Mouse (Mus musculus): Measurements from ENCODE around the gene Gab1.

Gab1 gene

GRCm38 (mm10) chr8:80818978-80819377, 61.3 kb downstream of the Gab1 start:
- Histone ChIP-seq H3K27me3 (ENCODE audit: insufficient read depth, low read length) (no peaks in the 10 kb centered on the region), H3K4me1 (replicated peaks; ENCODE audit: low read depth, low read length) (peaks cover 65% of the 10 kb centered on the region), H3K9me3 (ENCODE audit: low read length) (no peaks in the 10 kb centered on the region), H3K36me3 (ENCODE audit: insufficient read depth, low read length) (peaks cover 94% of the 10 kb centered on the region), H3K4me3 (replicated peaks; ENCODE audit: low read length) (no peak overlapping the region)
- TF ChIP-seq NANOG (IDR thresholded peaks at IDR 0.05; ENCODE audit: borderline replicate concordance, low read length) (no peak), CTCF (conservative IDR thresholded peaks at IDR 0.05; ENCODE audit: low read length) (no peak), POU5F1 (IDR thresholded peaks at IDR 0.05; ENCODE audit: borderline replicate concordance, low read length) (no peak)

DNA sequence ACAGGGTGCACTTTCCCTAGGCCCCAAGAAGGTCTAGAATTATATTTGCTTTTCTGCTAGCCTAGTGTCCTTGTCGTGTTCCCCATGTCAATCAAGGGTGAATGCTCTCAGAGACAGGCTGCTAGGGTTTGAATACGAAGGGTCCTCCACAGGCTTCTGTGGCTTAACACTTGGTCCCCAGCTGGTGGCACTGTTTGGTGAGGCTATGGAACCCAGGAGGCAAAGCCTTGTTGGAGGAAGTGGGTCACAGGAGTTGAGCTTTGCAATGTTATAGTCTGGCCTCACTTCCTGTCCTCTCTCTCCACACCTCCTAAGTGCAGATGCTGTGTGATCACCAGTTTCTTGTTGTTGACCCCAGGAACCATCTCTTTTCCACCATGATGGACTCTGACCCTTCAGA, 63.3 kb downstream of the Gab1 start:
- H3K4me1 ChIP-seq (replicated peaks; ENCODE audit: low read depth, low read length): peaks cover 66% of the 10 kb centered on the region
- peak; percentile 6; the same call in 1 of the 2 replicates for TF ChIP-seq CTCF (conservative IDR thresholded peaks at IDR 0.05; ENCODE audit: low read length)
- no peak for TF ChIP-seq NANOG (IDR thresholded peaks at IDR 0.05; ENCODE audit: borderline replicate concordance, low read length)
- TF ChIP-seq POU5F1 (IDR thresholded peaks at IDR 0.05; ENCODE audit: borderline replicate concordance, low read length): no peak
- H3K27me3 ChIP-seq (ENCODE audit: insufficient read depth, low read length): no peaks in the 10 kb centered on the region
- no peak overlapping the region for H3K4me3 ChIP-seq (replicated peaks; ENCODE audit: low read length)
- H3K36me3 ChIP-seq (ENCODE audit: insufficient read depth, low read length): peaks cover 91% of the 10 kb centered on the region
- no peaks in the 10 kb centered on the region for H3K9me3 ChIP-seq (ENCODE audit: low read length)

DNA sequence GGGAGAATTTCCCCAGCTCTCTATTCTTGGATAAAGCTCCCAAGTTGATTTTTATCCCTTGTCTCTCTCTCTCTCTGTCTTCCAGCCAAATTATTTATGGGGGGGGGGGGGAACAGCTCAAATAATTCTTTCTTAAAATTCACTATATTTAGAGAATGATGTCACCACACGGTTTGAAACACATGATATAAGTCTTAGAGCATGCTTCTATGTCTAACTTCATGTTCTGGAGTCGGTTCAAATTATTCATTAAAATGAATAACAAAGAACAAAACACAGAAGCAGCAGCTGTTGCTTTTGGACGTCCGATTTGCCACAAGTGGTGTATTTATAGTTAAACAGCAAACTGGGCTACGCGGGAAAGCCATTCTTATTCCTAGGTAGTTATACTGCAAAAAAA, 65.1 kb downstream of the Gab1 start:
- TF ChIP-seq NANOG (IDR thresholded peaks at IDR 0.05; ENCODE audit: borderline replicate concordance, low read length) (no peak), POU5F1 (IDR thresholded peaks at IDR 0.05; ENCODE audit: borderline replicate concordance, low read length) (no peak), CTCF (conservative IDR thresholded peaks at IDR 0.05; ENCODE audit: low read length) (no peak)
- Histone ChIP-seq H3K4me1 (replicated peaks; ENCODE audit: low read depth, low read length) (peaks cover 71% of the 10 kb centered on the region), H3K4me3 (replicated peaks; ENCODE audit: low read length) (no peak overlapping the region), H3K27me3 (ENCODE audit: insufficient read depth, low read length) (no peaks in the 10 kb centered on the region), H3K36me3 (ENCODE audit: insufficient read depth, low read length) (peaks cover 93% of the 10 kb centered on the region), H3K9me3 (ENCODE audit: low read length) (no peaks in the 10 kb centered on the region)

GRCm38 (mm10) chr8:80814087-80814791, 66.1 kb downstream of the Gab1 start:
- Histone ChIP-seq H3K9me3 (ENCODE audit: low read length) (no peaks in the 10 kb centered on the region), H3K27me3 (ENCODE audit: insufficient read depth, low read length) (no peaks in the 10 kb centered on the region), H3K36me3 (ENCODE audit: insufficient read depth, low read length) (peaks cover 91% of the 10 kb centered on the region), H3K4me1 (replicated peaks; ENCODE audit: low read depth, low read length) (peaks cover 70% of the 10 kb centered on the region), H3K4me3 (replicated peaks; ENCODE audit: low read length) (no peak overlapping the region)
- TF ChIP-seq NANOG (IDR thresholded peaks at IDR 0.05; ENCODE audit: borderline replicate concordance, low read length): no peak
- TF ChIP-seq CTCF (conservative IDR thresholded peaks at IDR 0.05; ENCODE audit: low read length): no peak
- TF ChIP-seq POU5F1 (IDR thresholded peaks at IDR 0.05; ENCODE audit: borderline replicate concordance, low read length): no peak

GRCm38 (mm10) chr8:80813439-80813838, 66.9 kb downstream of the Gab1 start:
- peaks cover 71% of the 10 kb centered on the region for H3K4me1 ChIP-seq (replicated peaks; ENCODE audit: low read depth, low read length)
- TF ChIP-seq POU5F1 (IDR thresholded peaks at IDR 0.05; ENCODE audit: borderline replicate concordance, low read length): no peak
- peak; percentile 81 for TF ChIP-seq CTCF (conservative IDR thresholded peaks at IDR 0.05; ENCODE audit: low read length)
- H3K4me3 ChIP-seq (replicated peaks; ENCODE audit: low read length): no peak overlapping the region
- H3K36me3 ChIP-seq (ENCODE audit: insufficient read depth, low read length): peaks cover 91% of the 10 kb centered on the region
- H3K27me3 ChIP-seq (ENCODE audit: insufficient read depth, low read length): no peaks in the 10 kb centered on the region
- H3K9me3 ChIP-seq (ENCODE audit: low read length): no peaks in the 10 kb centered on the region

- H3K4me3 ChIP-seq (replicated peaks; ENCODE audit: low read length): no peak overlapping the region
- peaks cover 90% of the 10 kb centered on the region for H3K36me3 ChIP-seq (ENCODE audit: insufficient read depth, low read length)
- TF ChIP-seq CTCF (conservative IDR thresholded peaks at IDR 0.05; ENCODE audit: low read length) (no peak), NANOG (IDR thresholded peaks at IDR 0.05; ENCODE audit: borderline replicate concordance, low read length) (no peak), POU5F1 (IDR thresholded peaks at IDR 0.05; ENCODE audit: borderline replicate concordance, low read length) (no peak)
Measured at GRCm38 (mm10) chr8:80811591-80811991, 68.7 kb downstream of the Gab1 start.

GRCm38 (mm10) chr8:80810916-80811315, 69.4 kb downstream of the Gab1 start:
- no peak for TF ChIP-seq POU5F1 (IDR thresholded peaks at IDR 0.05; ENCODE audit: borderline replicate concordance, low read length)
- TF ChIP-seq CTCF (conservative IDR thresholded peaks at IDR 0.05; ENCODE audit: low read length): no peak
- TF ChIP-seq NANOG (IDR thresholded peaks at IDR 0.05; ENCODE audit: borderline replicate concordance, low read length): no peak
- Histone ChIP-seq H3K27me3 (ENCODE audit: insufficient read depth, low read length) (no peaks in the 10 kb centered on the region), H3K36me3 (ENCODE audit: insufficient read depth, low read length) (peaks cover 92% of the 10 kb centered on the region), H3K4me1 (replicated peaks; ENCODE audit: low read depth, low read length) (peaks cover 71% of the 10 kb centered on the region), H3K4me3 (replicated peaks; ENCODE audit: low read length) (no peak overlapping the region), H3K9me3 (ENCODE audit: low read length) (no peaks in the 10 kb centered on the region)

More at GRCm38 (mm10) chr8:80811591-80811991, 68.7 kb downstream of the Gab1 start:
- no peaks in the 10 kb centered on the region for H3K27me3 ChIP-seq (ENCODE audit: insufficient read depth, low read length)
- peaks cover 71% of the 10 kb centered on the region for H3K4me1 ChIP-seq (replicated peaks; ENCODE audit: low read depth, low read length)
- H3K9me3 ChIP-seq (ENCODE audit: low read length): no peaks in the 10 kb centered on the region

GRCm38 (mm10) chr8:80810442-80810841, 69.9 kb downstream of the Gab1 start:
- peaks cover 94% of the 10 kb centered on the region for H3K36me3 ChIP-seq (ENCODE audit: insufficient read depth, low read length)
- no peak overlapping the region for H3K4me3 ChIP-seq (replicated peaks; ENCODE audit: low read length)
- peaks cover 70% of the 10 kb centered on the region for H3K4me1 ChIP-seq (replicated peaks; ENCODE audit: low read depth, low read length)
- H3K9me3 ChIP-seq (ENCODE audit: low read length): no peaks in the 10 kb centered on the region
- no peaks in the 10 kb centered on the region for H3K27me3 ChIP-seq (ENCODE audit: insufficient read depth, low read length)
- TF ChIP-seq POU5F1 (IDR thresholded peaks at IDR 0.05; ENCODE audit: borderline replicate concordance, low read length) (no peak), NANOG (IDR thresholded peaks at IDR 0.05; ENCODE audit: borderline replicate concordance, low read length) (no peak), CTCF (conservative IDR thresholded peaks at IDR 0.05; ENCODE audit: low read length) (no peak)

Measured in E14TG2a.4 (cell line).